Mouse (Mus musculus) c-Kit-positive CD71-positive TER-119-positive erythroid progenitor cells, embryonic 14.5 days (primary cell): Measurements from ENCODE around the gene Cyp17a1.
A peak's percentile ranks its signal among the peaks of the same experiment; 100 is the strongest.

ENCODE experiments used
- DNase-seq: peaks from one replicate; pipeline ENCODE4 v3.0.0-alpha.2; 2013; ENCODE audit warnings: low spot score

Gene Cyp17a1

DNA sequence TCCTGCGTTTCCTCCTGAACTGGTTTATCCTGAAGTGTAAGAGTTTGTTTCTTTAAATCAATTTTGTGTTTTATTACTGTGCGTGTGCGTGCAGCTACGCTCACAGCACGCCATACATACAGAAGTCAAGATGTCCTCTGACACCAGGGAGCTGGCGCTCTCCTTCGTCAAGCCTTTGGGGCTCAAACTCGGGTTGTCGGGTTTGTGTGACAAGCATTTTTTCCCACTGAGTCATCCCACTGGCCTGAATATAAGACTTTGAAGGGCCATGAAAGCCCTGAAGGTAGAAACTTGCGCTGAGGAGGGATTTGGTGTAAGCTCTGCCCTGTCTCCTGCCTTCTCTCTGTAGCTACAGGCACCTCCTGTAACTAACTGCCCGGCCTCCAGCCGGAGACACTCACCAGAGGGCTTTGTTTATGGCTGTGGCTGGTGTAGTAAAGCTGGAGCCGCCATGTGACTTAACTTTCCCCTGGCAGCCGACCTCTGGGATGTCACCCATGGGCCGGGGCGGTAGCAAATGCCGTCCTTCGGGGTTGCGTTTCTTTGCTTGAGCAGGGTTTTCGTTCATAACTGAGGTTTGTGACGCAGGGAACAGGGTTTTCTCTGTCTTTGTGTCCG is 30.7 kb downstream of the Cyp17a1 start:
- DNase-seq: no peak

DNA sequence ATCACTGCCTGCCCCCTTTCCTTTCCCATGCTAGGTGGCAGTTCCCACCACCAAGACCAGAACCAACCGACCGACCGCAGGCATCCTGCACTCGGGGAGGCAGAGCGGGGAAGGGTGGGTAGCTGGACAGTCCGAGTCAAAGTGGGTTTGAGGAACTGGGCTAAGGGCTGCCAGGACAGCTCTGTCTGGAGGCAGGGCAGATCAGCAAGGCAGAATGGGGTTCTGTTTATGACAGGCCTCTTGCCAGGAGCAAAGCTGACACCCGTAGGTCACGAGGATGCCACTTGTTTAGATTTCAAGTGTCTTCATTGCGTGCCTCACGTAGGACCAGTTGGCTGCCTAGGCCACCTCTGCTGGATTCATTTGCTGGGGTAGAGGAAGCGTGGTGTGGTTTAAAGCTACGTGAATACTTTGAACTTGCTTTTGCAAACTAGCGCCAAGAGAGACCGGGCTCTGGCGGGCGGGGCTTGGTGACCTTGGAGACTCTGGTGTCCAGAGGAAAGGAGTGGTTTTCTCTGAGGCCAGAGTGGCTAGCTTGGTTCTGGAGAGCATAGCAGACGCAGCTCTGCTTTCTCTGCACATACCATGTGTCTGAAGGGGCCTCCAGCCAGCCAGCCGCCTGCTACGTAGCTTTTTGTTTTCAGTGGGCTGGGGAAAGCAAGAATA is 31.4 kb downstream of the Cyp17a1 start:
- no peak for DNase-seq

DNA sequence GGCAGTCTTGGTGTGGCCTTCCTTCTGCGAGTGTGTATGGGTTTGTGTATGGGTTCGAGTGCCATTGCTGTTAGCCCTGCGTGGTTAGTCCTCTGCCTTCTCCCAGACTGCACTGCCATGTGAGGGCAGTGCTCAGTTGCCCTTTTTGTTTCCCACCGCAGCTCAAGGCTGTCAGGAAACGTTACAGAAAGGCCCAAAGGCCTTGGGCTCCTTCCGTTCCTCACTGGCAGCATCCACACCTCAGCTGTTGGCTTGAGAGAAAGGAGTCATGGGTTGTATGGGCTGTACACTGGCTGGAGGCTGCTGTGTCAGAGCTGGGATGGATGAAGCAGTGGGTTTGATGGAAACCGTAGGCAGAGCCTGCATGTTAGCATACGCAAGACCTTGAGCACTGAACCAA is 32.2 kb downstream of the Cyp17a1 start:
- DNase-seq: no peak

DNA sequence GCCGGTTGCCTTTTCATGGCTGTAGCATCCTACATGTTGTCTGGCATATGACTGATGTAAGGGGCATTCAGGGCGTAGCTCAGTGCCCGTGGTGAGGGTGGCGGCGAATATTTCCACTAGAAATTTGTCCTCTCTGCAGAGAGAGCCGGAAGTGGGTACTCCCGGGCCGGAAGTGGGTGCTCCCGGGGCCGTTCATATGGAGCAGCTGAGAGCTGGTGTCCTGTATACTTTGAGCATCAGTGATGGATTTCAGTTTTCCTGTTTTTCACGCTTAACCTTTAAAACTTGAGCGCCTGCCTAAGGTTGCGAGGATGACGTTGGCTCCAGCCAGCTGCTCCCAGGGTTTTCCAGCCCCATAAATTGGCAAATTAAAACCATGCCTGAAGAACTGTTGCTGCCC is 33.5 kb downstream of the Cyp17a1 start:
- DNase-seq: no peak

DNA sequence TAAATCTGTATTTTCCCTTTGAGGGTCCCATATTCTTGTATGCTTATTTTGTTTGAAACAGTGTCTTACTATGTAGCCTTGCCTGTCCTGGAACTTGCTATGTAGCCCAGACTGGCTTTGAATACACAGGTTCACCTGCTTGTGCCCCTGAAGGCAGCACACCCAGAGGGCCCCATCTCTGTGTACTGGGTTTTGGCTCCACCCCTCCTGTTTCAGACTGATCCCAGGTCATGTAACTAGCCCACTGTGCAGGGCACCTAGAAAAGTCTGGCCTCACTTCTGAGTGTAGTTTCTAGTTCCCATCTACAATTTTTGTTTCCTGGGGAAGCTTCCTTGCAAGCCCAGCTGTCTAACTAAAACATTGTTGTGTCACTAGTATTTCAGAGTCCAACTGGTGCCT is 33.9 kb downstream of the Cyp17a1 start:
- DNase-seq: no peak

DNA sequence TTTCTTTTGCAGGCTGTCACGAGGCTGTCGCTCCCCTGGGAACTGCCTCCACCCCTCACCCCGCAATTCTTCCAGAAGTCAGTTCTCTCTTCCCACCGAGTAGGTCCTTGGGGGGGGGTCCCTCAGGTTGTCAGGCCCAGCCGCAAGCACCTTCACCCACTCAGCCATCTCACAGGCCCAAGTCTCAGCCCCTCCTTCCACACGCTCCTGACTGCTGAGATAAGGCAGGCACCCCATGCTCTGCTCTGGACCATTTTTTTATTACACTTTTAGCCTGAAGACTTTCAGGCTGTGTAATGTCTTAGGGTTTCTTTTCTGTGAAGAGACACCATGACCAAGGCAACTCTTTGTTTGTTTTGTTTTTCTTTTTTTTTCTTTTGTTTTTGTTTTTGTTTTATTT is 35.4 kb downstream of the Cyp17a1 start:
- DNase-seq: peak; percentile 45

DNA sequence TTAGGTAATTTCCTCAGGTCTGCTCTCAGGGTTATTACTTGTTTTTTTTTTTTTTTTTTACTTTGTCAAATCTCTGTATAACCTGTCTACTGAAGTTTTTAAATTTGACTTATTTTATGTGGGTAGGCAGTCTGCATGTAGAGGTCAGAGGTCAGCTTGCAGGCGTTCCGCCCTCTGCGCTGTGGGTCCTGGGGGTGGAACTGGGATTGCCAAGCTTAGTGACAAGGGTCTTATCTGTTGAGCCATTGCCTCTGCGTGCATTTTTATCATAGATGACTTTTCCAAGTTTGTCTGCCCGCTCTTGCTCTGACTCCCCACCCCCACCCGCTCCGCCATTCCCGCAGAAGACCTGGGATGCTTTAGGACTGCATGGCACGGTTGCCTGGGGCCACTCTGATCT is 37.2 kb downstream of the Cyp17a1 start:
- no peak for DNase-seq

DNA sequence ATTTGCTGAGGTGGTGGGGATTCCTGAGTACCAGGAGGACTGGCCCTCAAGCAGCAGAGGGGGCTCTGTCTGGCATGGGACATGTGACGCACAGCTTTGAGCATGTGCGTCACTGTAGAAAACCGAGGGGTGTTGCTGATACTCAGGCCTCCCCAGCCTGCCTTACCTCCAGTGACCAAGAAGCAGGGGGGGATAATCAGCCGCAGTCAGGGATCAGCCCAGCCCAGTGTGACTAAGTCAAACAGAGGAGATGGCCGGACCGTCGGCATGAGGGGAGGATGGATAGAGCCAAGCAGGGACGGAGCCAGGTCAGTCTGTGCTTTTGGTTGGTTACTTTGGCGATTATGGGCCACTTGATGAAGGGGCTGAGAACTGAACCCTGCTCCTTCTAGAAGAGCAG is 41.3 kb downstream of the Cyp17a1 start:
- no peak for DNase-seq

DNA sequence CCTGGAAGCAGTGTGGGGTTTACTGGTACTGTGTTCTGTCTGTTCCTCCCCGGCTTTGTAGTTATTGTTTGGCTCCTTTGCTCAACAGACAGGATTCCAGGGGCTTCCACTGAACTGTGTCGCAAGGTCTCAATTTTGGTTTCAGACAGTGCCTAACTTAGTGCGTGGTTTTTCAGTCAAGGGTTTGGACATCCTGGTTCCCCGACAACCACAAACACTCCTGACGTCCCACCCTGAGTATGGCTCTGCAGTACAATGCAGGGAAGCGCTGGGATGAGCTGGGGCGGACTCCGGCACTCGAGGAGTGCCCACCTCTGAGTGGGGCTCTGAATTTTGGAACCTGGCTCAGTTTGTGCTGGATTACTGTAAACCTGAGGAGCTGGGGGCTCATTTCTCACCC is 43.2 kb downstream of the Cyp17a1 start:
- DNase-seq: no peak

DNA sequence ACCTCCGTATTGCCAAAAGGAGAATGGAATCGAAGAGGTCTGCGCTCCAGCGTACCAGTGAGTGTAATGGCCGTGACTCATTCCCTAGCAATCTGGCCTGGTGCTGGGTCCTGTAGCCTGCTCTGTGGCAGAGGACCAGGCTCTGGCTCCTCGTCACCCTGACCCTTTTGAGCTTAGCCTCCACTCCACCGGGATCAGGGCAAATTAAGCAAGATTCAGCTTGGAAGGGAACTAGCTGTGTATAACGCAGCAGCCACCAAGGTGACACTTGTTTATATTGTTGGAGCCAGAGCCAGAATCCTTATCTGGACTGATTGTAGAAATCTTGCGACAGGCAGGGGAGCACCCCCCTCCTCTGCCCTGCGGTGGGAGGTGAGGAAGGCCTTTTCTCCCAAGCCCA is 44.6 kb downstream of the Cyp17a1 start:
- no peak for DNase-seq

DNA sequence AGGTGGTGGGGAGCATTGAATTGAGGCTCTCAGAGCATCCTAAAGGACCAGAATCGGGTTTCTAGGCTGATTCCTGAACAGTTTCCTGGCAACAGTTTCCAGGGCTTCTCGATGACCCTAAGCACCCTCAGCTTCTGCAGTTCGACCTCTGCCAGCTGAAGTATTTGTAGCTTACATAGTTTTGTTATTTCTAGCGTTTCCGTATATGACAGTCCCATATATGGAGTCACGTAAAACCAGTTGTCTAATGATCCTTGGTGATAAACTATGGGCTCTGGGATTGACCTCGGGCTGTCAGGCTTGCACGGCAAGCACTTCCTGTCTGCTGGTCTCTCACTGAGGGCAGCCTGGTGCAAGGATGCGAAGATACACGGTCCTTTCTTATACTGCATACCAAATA is 47.5 kb downstream of the Cyp17a1 start:
- DNase-seq: no peak

DNA sequence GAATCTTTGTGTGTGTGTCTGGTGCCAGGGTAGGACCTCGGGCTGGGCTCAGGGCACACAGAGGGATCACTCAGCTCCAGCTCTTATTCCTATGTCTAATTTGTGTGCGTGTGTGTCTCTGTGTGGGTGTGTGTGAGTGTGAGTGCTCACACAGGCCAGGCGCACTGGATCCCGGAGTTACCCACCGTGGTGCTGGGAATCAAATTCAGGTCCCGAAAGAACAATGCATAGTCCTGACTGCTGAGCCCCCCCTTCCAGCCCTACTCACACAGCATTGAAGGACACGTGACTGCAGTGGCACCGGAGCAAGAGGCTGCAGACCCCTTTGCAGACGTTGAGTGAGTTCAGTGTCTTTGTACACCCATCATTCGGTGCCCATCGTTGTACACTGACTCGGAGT is 48.0 kb downstream of the Cyp17a1 start:
- DNase-seq: no peak

DNA sequence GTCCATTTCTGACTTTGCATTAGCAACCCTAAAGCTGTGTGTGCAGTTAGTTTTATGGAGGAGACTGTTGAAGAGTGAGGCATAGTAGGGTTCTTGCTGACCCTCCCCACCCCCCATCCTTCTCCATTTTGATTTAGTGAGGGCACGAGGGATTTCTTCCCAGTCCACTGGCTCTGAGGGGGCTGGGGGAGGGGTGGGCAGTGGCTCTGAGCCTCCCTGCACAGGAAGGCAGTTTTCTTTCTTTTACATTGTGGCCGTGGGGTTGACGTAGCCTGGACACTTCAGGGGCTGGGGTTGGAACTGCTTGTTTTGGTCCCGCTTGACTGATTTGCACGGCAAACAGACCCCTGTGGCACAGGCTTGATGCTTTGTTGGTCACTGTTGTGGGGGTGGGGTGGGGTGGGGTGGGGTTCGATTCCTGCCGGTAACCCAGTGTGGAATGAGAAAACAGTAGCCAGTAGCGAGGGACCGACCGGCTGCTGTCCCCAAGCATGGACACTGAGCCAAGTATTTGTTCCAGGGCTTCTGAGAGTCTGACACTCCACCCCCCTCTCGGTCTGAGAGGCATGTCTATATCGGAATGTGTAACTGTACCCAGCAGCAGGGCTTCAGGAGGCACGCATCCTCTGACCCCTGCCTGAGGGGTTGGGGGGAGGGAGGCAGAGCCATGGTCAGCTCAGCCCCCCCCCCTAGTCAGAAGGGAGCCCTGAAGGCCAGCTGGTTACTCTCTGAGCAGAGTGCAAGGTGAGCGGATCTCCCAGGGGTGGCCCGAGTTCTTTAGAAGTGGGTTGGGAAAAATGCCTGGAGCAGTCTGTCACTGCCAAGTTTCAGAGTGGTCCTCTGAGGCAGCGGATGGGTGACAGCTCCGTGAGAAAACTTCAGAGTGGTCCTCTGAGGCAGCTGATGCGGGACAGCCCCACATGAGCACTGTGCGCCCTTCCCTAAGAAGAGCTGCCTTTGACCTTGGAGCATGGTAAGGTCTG is 48.9 kb downstream of the Cyp17a1 start:
- DNase-seq: no peak

DNA sequence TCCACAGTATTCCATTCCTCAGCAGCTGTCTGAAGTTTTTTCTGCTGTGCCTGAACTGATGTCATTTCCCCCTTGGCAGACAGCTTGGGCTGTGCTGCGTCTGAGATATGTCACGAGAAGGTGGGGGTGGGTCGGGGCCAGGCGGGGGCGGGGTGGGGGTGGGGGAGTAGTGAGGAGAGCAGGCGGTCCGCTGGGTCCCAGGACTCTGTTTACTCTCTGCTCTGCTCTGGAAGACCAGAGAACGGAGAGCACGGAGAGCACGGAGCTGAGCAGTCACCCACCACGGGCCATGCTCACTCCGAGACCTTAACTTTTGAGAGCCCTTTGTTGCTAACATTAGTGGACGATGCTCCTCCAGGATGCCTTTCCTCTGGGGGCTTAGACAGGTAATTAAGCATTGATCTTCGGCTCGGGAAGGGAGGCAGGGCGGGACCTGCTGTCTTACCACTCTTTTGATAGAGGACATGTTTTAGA is 49.7 kb downstream of the Cyp17a1 start:
- DNase-seq: no peak

DNA sequence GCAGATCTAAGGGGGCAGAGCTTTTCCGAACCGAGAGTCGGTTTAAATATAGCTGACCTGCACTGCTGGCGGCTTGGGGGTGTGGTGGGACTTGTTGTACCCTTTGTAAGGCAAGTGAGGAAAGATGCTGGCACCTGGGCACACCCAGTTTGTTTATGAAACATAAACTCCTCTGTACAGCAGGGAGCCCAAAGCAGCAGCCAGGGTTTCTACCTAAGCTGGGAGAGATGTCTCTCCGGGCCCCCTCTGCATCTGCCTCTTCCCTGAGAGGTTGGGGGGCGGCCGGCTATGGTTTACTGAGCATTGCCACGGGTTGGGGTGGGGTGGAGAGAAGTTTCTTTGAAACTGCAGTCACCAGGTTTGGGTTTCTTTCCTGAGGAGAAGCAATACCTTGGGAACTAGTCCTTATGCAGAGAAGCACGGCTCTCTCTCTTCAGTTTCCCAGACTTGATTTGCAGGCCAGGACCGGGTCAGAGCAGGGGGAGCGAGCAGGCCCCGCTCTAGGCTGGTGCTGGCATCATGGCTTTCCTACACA is 50.2 kb downstream of the Cyp17a1 start:
- DNase-seq: no peak

DNA sequence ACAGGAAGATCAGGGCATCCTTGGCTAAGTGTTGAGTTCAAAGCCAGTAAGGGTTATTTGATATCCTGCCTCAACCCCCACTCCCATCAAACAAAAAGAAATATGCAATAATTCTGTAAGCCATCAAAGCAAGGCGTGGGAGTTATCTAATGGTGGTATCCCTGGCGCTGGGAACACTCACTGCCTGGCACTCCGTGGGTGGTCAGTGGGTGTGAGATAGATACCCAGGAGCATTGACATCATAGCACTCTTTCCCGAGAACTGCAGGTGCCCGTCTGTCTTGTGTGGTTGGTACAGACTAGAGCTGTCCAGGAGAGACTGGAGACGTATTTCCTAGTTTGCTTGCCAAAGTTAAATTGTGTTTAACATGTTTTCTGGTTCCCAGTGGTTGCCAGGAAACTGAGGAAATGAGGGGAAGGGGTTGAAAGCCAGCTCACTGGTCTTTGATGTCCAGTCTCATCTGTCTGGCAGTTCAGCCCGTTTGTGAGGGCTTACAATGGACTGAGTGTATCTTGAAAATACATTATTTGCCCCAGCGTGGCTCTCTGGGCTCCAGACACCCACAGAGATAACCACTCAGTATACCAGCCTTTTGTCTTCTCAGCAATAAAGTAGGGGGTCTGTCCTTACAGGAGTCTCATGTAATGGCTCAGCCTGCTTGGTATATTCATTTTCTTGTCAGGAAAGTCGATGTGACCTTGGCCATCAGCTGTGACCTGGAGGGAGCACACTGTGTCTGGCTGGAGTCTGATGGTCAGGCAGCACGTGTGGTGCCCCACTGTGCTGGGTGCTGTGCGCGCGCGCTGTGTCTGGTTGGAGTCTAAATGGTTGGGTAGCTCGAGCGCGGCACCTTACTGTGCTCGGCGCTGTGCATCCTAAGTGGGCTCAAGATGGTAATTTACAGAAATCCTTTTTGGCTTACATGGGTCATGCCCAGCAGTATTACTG is 51.5 kb downstream of the Cyp17a1 start:
- DNase-seq: no peak

DNA sequence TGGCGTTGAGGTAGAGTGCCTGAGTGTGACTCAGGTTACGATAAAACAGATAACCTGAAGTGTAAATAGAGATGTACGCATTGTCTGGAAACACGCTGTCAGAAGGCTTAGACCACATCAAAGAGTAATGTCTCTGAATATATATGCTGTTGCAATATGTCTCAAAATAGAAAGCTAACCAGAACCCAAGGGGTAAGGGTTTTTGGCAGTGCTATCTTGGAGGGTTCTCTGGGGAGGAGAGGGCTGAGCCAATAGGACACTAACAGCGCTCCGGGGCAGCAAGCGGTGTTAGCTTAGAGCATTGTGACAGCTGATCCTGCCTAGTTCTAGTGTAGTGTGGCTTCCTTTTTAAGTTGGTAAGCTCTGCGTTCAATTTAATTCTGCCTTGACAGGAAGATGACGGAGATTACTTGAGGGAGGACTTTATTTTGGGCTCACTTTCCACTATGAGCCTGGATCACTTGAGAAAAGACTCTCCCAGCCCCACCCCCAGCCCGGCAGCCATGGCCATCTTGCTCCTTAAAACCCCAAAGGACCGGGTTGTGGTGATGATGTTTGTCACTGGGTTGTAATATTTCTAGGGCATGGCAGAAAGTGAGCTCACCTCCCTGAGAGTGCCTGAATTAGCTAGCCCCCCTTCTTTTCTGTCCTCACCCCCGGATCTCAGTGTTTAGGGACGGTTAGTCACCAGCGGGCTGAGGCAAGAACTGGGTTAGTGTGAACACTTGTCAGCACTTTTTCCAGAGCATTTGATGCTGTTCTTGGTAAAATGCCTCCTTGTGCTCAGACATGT is 52.8 kb downstream of the Cyp17a1 start:
- no peak for DNase-seq

DNA sequence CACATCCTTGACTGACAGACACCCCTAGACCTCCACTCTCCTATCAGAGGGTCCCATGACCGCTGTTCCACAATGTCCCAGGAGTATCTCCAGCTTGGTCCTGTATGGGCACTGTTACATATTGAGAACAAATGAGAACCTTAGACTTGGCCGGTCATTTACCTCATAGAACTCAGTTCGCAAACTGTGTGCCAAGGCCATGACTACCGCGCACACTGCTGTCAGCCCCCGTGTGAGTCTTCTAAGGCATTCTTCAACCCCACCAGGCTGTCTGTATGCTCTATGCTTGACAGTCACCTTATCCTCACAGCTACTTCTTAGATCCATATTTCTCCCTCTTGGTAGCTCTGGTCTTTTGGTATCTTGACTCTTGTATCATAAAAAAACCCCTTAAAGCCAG is 53.5 kb downstream of the Cyp17a1 start:
- no peak for DNase-seq

DNA sequence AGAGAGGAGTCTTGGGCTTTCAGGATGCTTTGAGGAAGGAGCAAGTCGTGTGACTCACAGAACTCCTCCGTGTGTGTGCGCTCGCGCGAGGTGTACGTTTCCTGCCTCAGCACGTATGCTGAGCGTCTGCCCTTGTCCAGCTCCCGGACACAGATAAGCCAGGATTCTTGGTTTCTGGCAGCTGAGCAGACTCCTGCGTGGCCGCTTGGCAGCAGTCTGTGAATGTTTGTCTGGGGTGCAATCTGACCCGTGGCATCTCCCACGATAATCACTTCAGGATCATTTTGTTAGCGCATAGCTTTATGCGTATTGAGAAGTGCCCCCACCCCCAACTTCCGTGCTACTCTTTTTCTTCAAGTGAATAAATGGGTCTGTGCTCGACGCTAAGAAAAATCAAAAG is 54.0 kb downstream of the Cyp17a1 start:
- DNase-seq: no peak

DNA sequence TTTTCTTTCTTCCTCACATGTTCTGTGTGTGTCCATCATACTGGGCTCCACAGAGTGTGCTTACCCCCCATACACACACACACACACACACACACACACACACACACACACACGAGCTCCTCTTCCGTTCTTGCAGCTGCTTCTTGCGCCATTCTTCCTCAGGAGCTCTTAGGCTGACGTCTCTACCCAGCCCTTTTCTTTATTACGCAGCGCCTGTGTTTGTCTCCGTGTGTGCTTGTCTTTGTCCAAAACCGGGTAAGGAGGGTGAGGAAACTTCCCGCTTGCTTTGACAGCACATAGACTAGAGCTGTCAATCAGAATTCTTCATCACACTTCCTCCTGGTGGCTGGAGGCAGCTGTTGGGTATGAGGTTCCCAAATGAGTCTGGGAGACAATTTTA is 54.6 kb downstream of the Cyp17a1 start:
- DNase-seq: no peak

DNA sequence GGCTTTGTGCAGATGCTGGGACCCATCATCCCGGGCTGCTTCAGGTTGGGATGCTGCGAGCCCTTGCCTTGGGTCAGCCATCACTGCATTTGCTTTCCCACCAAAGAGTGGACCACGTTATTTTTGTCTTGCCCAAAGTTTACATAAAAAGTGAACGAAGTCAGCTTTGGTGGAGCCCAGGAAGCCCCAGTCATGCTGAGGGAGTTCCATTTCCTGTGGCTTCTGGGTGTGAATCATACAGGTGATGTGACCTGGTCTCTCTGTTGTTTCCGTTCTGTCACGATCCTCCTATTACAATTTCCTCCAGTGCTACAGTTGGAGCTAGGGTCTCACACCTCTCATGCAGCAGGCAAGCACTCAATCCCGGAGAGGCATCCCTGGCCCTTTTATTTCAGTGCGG is 55.6 kb downstream of the Cyp17a1 start:
- no peak for DNase-seq
